Mouse (Mus musculus): ENCODE measurements around the gene Foxg1. TPM values are rescaled to one million over a fixed set of nuclear protein-coding genes. Genes with fewer than 3 reads are reported as not detected.

Foxg1 gene
- polyA plus RNA-seq, 1 experiment from 2014 or later, result not detected

- in situ Hi-C loops (cut with MboI; ENCODE audit: low pct_unique_long_range_greater_than_20kb), result no loop called here
- DNase-seq (ENCODE audit: low read depth, low spot score) (no peak), ATAC-seq (no peak)
- H3K27me3 ChIP-seq, result peaks cover 61% of the 10 kb centered on the region
- CTCF ChIA-PET, result no interaction called here
- POLR2A ChIA-PET, result no interaction called here
- TF ChIP-seq CTCF (IDR thresholded peaks at IDR 0.05), result no peak
These were observed 19.3 kb downstream of the Foxg1 start for GRCm38 (mm10) chr12:49401796-49402130.

GRCm38 (mm10) chr12:49409833-49410232 lies 27.4 kb downstream of the Foxg1 start:
- TF ChIP-seq CTCF (IDR thresholded peaks at IDR 0.05), result no peak
- H3K27me3 ChIP-seq, result peaks cover 6% of the 10 kb centered on the region
- ChIA-PET POLR2A (no interaction called here), CTCF (no interaction called here)
- no peak for ATAC-seq
- DNase-seq (ENCODE audit: low read depth, low spot score), result no peak
- in situ Hi-C loops (cut with MboI; ENCODE audit: low pct_unique_long_range_greater_than_20kb), result no loop called here

- ATAC-seq, result no peak
- in situ Hi-C loops (cut with MboI; ENCODE audit: low pct_unique_long_range_greater_than_20kb), result no loop called here
- TF ChIP-seq CTCF (IDR thresholded peaks at IDR 0.05), result no peak
- DNase-seq (ENCODE audit: low read depth, low spot score), result no peak
- ChIA-PET POLR2A (no interaction called here), CTCF (no interaction called here)
- H3K27me3 ChIP-seq, result peaks cover 5% of the 10 kb centered on the region
These were observed 35.5 kb downstream of the Foxg1 start for GRCm38 (mm10) chr12:49417963-49418362.

Other genes starting within 250 kb of the Foxg1 start
- gene Gm43517, start 2.5 kb downstream of the Foxg1 start, polyA plus RNA-seq (2021), result not detected